Mouse (Mus musculus): ENCODE data around the gene Srrm1.

- TF ChIP-seq POLR2A (IDR thresholded peaks at IDR 0.05; ENCODE audit: borderline replicate concordance, insufficient read depth, low read length) (no peak), CTCF (IDR thresholded peaks at IDR 0.05; ENCODE audit: borderline replicate concordance, insufficient read depth, low read depth, low read length) (no peak)
Observed at GRCm38 (mm10) chr4:135292477-135293089, 60.5 kb downstream of the Srrm1 start.

Data from cerebellum, adult 2 months (tissue).